12 mouse cellular contexts compared by ENCODE assay signal in the genomic region with DNA sequence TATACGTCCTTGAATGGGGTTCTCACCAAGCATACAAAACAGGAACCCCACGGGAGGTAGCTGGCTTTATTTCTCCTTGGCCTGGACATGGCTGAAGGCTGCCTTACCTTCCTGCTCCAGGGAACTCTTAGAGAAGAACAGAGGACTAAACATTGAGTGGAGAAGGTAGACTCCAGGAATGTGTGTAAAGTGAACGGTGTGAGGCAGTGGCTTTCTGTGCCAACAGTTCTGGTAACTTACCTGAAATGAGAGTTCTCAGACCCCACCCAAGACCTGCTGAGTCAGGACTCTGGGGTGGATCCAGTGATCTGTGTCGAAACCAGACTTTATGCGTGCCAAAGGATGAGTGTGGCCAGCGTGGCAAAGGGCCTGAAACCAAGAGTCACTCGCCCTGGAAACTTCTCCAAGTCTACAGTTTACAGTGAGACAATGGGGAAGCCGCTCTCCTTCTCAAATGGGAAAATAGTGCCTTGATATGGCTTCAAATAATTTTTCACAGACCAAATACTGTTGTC. TPM values are rescaled to one million over a fixed set of nuclear protein-coding genes. Genes with fewer than 3 reads are reported as not detected.
A peak's percentile ranks its signal among the peaks of the same experiment; 100 is the strongest.
DNase-seq lines count a peak whose midpoint lies in the region; ATAC-seq and TF ChIP-seq lines count a peak whose summit lies in the region.
"Had no signal": no experiment of that assay in that cellular context is flagged by ENCODE, and none has a peak within 500 bp of the region (broad histone marks: within the 10 kb centered on the region; RNA-seq: fewer than 3 reads in every experiment).

No protein-coding gene starts in this region.

- no peaks in the 10 kb centered on the region for H3K27me3 ChIP-seq in intestine, postnatal 0 days (replicated peaks; ENCODE audit: control insufficient read depth, insufficient read depth, low read length)
- no peaks in the 10 kb centered on the region for H3K27me3 ChIP-seq in intestine, embryonic 15.5 days (replicated peaks)
- H3K27me3 ChIP-seq: forebrain, embryonic 12.5 days; kidney, embryonic 15.5 days; lung, embryonic 15.5 days had no signal

- no peak overlapping the region for H3K4me3 ChIP-seq in intestine, postnatal 0 days (ENCODE audit: low read depth, low read length)
- no peak overlapping the region for H3K4me3 ChIP-seq in intestine, embryonic 15.5 days (replicated peaks)
- H3K4me3 ChIP-seq: forebrain, embryonic 12.5 days; kidney, embryonic 15.5 days; lung, embryonic 15.5 days; midbrain, embryonic 12.5 days had no signal

- H3K4me2 ChIP-seq in intestine, postnatal 0 days (replicated peaks; ENCODE audit: low read depth), result no peak overlapping the region
- H3K4me2 ChIP-seq in intestine, embryonic 15.5 days (replicated peaks), result no peak overlapping the region
- H3K4me2 ChIP-seq: forebrain, embryonic 12.5 days; kidney, embryonic 15.5 days; lung, embryonic 15.5 days; midbrain, embryonic 12.5 days had no signal

- no peaks in the 10 kb centered on the region for H3K36me3 ChIP-seq in intestine, postnatal 0 days (ENCODE audit: control insufficient read depth, insufficient read depth)
- no peaks in the 10 kb centered on the region for H3K36me3 ChIP-seq in intestine, embryonic 15.5 days
- H3K36me3 ChIP-seq: forebrain, embryonic 12.5 days; kidney, embryonic 15.5 days; lung, embryonic 15.5 days; midbrain, embryonic 12.5 days had no signal

- ATAC-seq in intestine, postnatal 0 days, result 0 out of 2 replicates have a peak, but pooled peaks have one; percentile 13
- ATAC-seq in intestine, embryonic 15.5 days, result no peak
- 0 out of 2 replicates have a peak, but pooled peaks have one; percentile 25 for ATAC-seq in granulocyte monocyte progenitor cell, adult 5-6 weeks (replicated peaks; ENCODE audit: poor library complexity, severe bottlenecking)
- ATAC-seq in CD4-positive, CD25-positive, alpha-beta regulatory T cell, adult 4 months, result no peak

- TF ChIP-seq CTCF in intestine, postnatal 0 days (IDR thresholded peaks at IDR 0.05; ENCODE audit: low read depth), result no peak

- H3K9ac ChIP-seq in intestine, postnatal 0 days (ENCODE audit: low read depth, low read length), result no peak overlapping the region
- no peak overlapping the region for H3K9ac ChIP-seq in intestine, embryonic 15.5 days
- H3K9ac ChIP-seq: forebrain, embryonic 12.5 days; kidney, embryonic 15.5 days; lung, embryonic 15.5 days; midbrain, embryonic 12.5 days had no signal

- H3K27ac ChIP-seq in intestine, postnatal 0 days (ENCODE audit: low read depth, low read length), result no peak overlapping the region
- no peak overlapping the region for H3K27ac ChIP-seq in intestine, embryonic 15.5 days
- H3K27ac ChIP-seq: forebrain, embryonic 12.5 days; kidney, embryonic 15.5 days; lung, embryonic 15.5 days; midbrain, embryonic 12.5 days had no signal

- DNase-seq in 3134 (ENCODE audit: extremely low read depth, insufficient read length, low spot score) (peak; percentile 38), NIH3T3 (ENCODE audit: low read depth) (peak; percentile 69)
- no peak for DNase-seq in thymus, postnatal 4 days
- DNase-seq: cerebellum, adult 9-10 months had no signal

- 0 out of 2 replicates have a peak, but pooled peaks cover 4% of the 10 kb centered on the region for H3K4me1 ChIP-seq in intestine, postnatal 0 days (replicated peaks; ENCODE audit: control insufficient read depth, insufficient read depth, low read length)
- peaks cover 4% of the 10 kb centered on the region; the same call in 1 of the 2 replicates for H3K4me1 ChIP-seq in intestine, embryonic 15.5 days (replicated peaks)

- H3K9me3 ChIP-seq in intestine, postnatal 0 days (ENCODE audit: control insufficient read depth), result no peaks in the 10 kb centered on the region
- no peaks in the 10 kb centered on the region for H3K9me3 ChIP-seq in intestine, embryonic 15.5 days
- H3K9me3 ChIP-seq: forebrain, embryonic 12.5 days; kidney, embryonic 15.5 days; lung, embryonic 15.5 days; midbrain, embryonic 12.5 days had no signal

- WGBS in intestine, postnatal 0 days, result 62% methylated on average over 8 of the region's 8 CpGs
- 70% methylated on average over 8 of the region's 8 CpGs for WGBS in intestine, embryonic 15.5 days

RNA-seq across cellular contexts. Expression of gene Tmem154, which starts 19.6 kb away (rescaled TPM):
- 0.76 and 0.93 TPM in 2 replicates for polyA plus RNA-seq in intestine, postnatal 0 days (2015; fragmentation: Nextera tagmentation; extraction: Ambion mirVana)
- 0.98 and 1.2 TPM in 2 replicates for polyA plus RNA-seq in intestine, embryonic 15.5 days (2015; fragmentation: Nextera tagmentation; extraction: Ambion mirVana)
- total RNA-seq in granulocyte monocyte progenitor cell, adult 5-6 weeks (2014; fragmentation: Nextera tagmentation), result 4.8 and 7.6 TPM in 2 replicates
- total RNA-seq in granulocyte monocyte progenitor cell, adult 5-6 weeks (2017), result 4.3 and 4.8 TPM in 2 replicates
- polyA plus RNA-seq in CD4-positive, CD25-positive, alpha-beta regulatory T cell, adult 4 months (2017; shearing (Covaris generic)), result 100 to 1,000 TPM; 140 to 141 TPM

RNA-seq across cellular contexts. Expression of gene Tigd4, which starts 53.0 kb away (rescaled TPM):
- 0.04 TPM in 1 of 2 replicates, not detected in the other for polyA plus RNA-seq in intestine, postnatal 0 days (2015; fragmentation: Nextera tagmentation; extraction: Ambion mirVana)
- not detected in 2 replicates for polyA plus RNA-seq in intestine, embryonic 15.5 days (2015; fragmentation: Nextera tagmentation; extraction: Ambion mirVana)
- total RNA-seq in granulocyte monocyte progenitor cell, adult 5-6 weeks (2014; fragmentation: Nextera tagmentation), result not detected in 2 replicates
- total RNA-seq in granulocyte monocyte progenitor cell, adult 5-6 weeks (2017), result not detected in 2 replicates
- polyA plus RNA-seq in CD4-positive, CD25-positive, alpha-beta regulatory T cell, adult 4 months (2017; shearing (Covaris generic)), result not detected
- polyA plus RNA-seq: forebrain, embryonic 12.5 days; midbrain, embryonic 12.5 days had no signal

Comparison
In these comparisons a context has a peak if more than half of its experiments do, and no peak if none do; other contexts are left out.
1. ATAC-seq: peak in intestine, postnatal 0 days (single experiment) and granulocyte monocyte progenitor cell, adult 5-6 weeks (single experiment); none in intestine, embryonic 15.5 days (single experiment) and CD4-positive, CD25-positive, alpha-beta regulatory T cell, adult 4 months (single experiment).
2. RNA of gene Tmem154, which starts 19.6 kb away (polyA plus RNA-seq): 140 to 141 TPM in CD4-positive, CD25-positive, alpha-beta regulatory T cell, adult 4 months; 0.98 to 1.2 TPM in intestine, embryonic 15.5 days and 0.76 to 0.93 TPM in intestine, postnatal 0 days; every median in the first group is over 10 times any median in the second.